Mouse (Mus musculus): ENCODE measurements around the gene Zfp609. TPM values are rescaled to one million over a fixed set of nuclear protein-coding genes. Genes with fewer than 3 reads are reported as not detected.

Gene Zfp609
- total and polyA plus RNA-seq, 2 experiments = 2.8 to 4.4 TPM

DNA sequence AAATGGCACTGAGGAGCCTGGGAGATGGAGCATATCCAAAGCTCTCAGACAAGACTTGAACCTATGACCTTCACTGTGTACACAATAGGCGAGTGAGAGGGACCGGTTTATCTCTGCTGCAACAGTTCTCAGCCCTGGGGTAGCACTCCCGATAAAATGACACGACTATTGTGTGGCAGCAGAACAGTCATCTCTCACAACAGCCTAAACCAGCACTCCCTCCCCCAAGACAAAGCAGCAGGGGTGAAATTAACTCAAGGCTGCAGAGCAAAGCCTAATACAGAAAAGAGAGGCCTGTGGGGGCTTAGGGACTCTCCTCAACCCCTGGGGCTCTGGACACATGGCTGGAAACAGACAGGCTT, 1.2 kb downstream of the Zfp609 start:
- peak; percentile 61 for DNase-seq (ENCODE audit: extremely low read depth, low read depth, low spot score)
- peaks cover 29% of the 10 kb centered on the region for H3K4me1 ChIP-seq (ENCODE audit: control insufficient read depth, insufficient read depth, low read length)
- 3% methylated on average over 4 of the region's 4 CpGs for WGBS

DNA sequence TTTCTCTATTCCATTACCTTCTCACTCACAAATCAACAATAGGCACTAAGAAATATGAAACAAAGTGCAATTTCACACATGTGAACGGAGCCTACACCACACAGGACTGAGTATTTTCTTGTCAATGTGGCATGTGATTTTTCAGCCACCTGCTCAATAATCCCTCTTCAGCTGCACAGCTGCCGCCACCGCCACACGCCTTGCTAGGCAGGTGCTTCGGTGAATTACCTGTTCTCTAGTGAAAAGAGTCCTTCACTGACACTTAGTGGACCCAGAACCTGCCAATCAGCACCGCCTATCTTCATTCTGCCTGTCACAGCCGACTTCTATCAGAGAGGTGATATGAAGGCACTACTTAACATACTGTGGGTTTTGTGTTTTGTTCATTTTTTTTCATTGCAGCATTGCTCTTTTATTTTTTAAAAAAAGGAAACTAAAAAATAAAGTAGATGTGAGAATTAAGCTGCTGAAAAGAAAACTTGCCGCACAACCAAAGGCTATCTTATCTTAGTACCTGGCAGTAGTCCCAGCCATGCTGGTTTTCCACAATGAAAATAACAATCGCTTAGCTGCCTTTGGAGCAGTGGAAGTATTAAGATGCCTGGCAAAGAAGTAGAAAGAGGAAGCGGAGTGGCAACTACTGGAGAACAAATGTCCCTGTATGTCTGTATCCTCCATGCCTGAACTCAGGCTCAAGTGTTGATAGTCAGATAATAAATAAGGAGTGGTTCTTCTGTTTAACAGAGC, 3.5 kb downstream of the Zfp609 start:
- peak; percentile 43 for DNase-seq (ENCODE audit: extremely low read depth, low read depth, low spot score)
- Histone ChIP-seq H3K79me2 (ENCODE audit: control insufficient read depth, insufficient read depth, low read length) (peaks cover 13% of the 10 kb centered on the region), H3K4me3 (ENCODE audit: insufficient read depth, low read depth, low read length) (no peak overlapping the region), H3K27me3 (ENCODE audit: control insufficient read depth, insufficient read depth, low read length) (no peaks in the 10 kb centered on the region), H3K9ac (ENCODE audit: low read depth, low read length) (no peak overlapping the region), H3K36me3 (ENCODE audit: control insufficient read depth, insufficient read depth, low read length) (no peaks in the 10 kb centered on the region), H3K4me1 (ENCODE audit: control insufficient read depth, insufficient read depth, low read length) (peaks cover 30% of the 10 kb centered on the region), H3K27ac (replicated peaks; ENCODE audit: insufficient read depth, low read depth, low read length) (peak overlapping the region; percentile 20; the same call in 1 of the 2 replicates)
- no peak for TF ChIP-seq POLR2A (IDR thresholded peaks at IDR 0.05; ENCODE audit: extremely low read depth, insufficient read depth, low read length)
- TF ChIP-seq CTCF (IDR thresholded peaks at IDR 0.05; ENCODE audit: low read depth, low read length) = no peak
- 40% methylated on average over 10 of the region's 10 CpGs for WGBS

More for the DNA sequence above, 1.2 kb downstream of the Zfp609 start:
- peak overlapping the region; percentile 32 for H3K4me3 ChIP-seq (ENCODE audit: insufficient read depth, low read depth, low read length)
- TF ChIP-seq POLR2A (IDR thresholded peaks at IDR 0.05; ENCODE audit: extremely low read depth, insufficient read depth, low read length) = no peak
- no peak for TF ChIP-seq CTCF (IDR thresholded peaks at IDR 0.05; ENCODE audit: low read depth, low read length)
- no peaks in the 10 kb centered on the region for H3K27me3 ChIP-seq (ENCODE audit: control insufficient read depth, insufficient read depth, low read length)
- H3K36me3 ChIP-seq (ENCODE audit: control insufficient read depth, insufficient read depth, low read length) = no peaks in the 10 kb centered on the region
- H3K79me2 ChIP-seq (ENCODE audit: control insufficient read depth, insufficient read depth, low read length) = peaks cover 12% of the 10 kb centered on the region
- peak overlapping the region; percentile 64 for H3K9ac ChIP-seq (ENCODE audit: low read depth, low read length)
- peak overlapping the region; percentile 90 for H3K27ac ChIP-seq (replicated peaks; ENCODE audit: insufficient read depth, low read depth, low read length)

DNA sequence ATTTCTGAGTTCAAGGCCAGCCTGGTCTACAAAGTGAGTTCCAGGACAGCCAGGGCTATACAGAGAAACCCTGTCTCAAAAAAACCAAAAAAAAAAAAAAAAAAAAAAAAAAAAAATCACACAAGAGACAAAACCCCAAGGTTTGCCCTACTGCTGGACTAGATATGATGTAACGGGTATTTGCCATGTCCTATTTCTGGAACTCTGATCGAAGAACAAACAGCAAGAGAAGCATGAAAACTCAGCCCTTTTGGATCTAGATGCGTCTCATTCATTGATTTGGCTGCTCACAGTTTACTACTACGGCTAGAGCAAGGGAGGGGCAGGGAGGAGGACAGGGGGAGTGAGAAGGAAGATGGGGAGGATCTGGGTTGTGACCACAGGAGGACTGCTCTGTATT, 5.4 kb downstream of the Zfp609 start:
- TF ChIP-seq POLR2A (IDR thresholded peaks at IDR 0.05; ENCODE audit: extremely low read depth, insufficient read depth, low read length) (no peak), CTCF (IDR thresholded peaks at IDR 0.05; ENCODE audit: low read depth, low read length) (no peak)
- H3K27me3 ChIP-seq (ENCODE audit: control insufficient read depth, insufficient read depth, low read length) = no peaks in the 10 kb centered on the region
- H3K79me2 ChIP-seq (ENCODE audit: control insufficient read depth, insufficient read depth, low read length) = peaks cover 22% of the 10 kb centered on the region
- peak; percentile 92 for DNase-seq (ENCODE audit: extremely low read depth, low read depth, low spot score)
- H3K4me3 ChIP-seq (ENCODE audit: insufficient read depth, low read depth, low read length) = no peak overlapping the region
- H3K9ac ChIP-seq (ENCODE audit: low read depth, low read length) = 0 out of 2 replicates have a peak overlapping the region, but pooled peaks have one; percentile 8
- H3K27ac ChIP-seq (replicated peaks; ENCODE audit: insufficient read depth, low read depth, low read length) = peak overlapping the region; percentile 84
- WGBS = 24% methylated on average over 4 of the region's 4 CpGs
- H3K36me3 ChIP-seq (ENCODE audit: control insufficient read depth, insufficient read depth, low read length) = no peaks in the 10 kb centered on the region
- peaks cover 27% of the 10 kb centered on the region for H3K4me1 ChIP-seq (ENCODE audit: control insufficient read depth, insufficient read depth, low read length)

DNA sequence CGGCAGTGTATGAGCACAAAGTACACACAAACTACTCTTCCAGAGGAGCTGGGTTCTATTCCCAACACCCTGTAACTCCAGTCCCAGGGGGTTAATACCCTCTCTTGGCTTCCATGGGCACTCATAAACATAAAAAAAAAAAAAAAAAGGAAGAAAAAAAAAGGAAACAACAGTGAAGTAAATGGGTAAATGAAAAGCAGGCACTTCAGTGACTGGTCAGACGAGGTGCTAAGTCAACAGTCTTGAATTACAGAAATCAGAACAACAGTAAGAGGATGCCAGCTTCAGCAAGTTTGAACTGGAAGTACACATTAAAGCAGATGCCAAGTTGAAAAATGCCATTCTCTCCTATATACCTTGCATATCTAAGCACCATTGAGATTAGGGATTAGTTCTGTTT, 7.1 kb downstream of the Zfp609 start:
- Histone ChIP-seq H3K27me3 (ENCODE audit: control insufficient read depth, insufficient read depth, low read length) (no peaks in the 10 kb centered on the region), H3K36me3 (ENCODE audit: control insufficient read depth, insufficient read depth, low read length) (no peaks in the 10 kb centered on the region), H3K27ac (replicated peaks; ENCODE audit: insufficient read depth, low read depth, low read length) (no peak overlapping the region), H3K79me2 (ENCODE audit: control insufficient read depth, insufficient read depth, low read length) (peaks cover 28% of the 10 kb centered on the region), H3K9ac (ENCODE audit: low read depth, low read length) (no peak overlapping the region), H3K4me1 (ENCODE audit: control insufficient read depth, insufficient read depth, low read length) (peaks cover 20% of the 10 kb centered on the region), H3K4me3 (ENCODE audit: insufficient read depth, low read depth, low read length) (no peak overlapping the region)
- DNase-seq (ENCODE audit: extremely low read depth, low read depth, low spot score) = peak; percentile 30
- TF ChIP-seq CTCF (IDR thresholded peaks at IDR 0.05; ENCODE audit: low read depth, low read length) (no peak), POLR2A (IDR thresholded peaks at IDR 0.05; ENCODE audit: extremely low read depth, insufficient read depth, low read length) (no peak)
- WGBS = 31% methylated on average over 2 of the region's 2 CpGs

- no peak for DNase-seq (ENCODE audit: extremely low read depth, low read depth, low spot score)
- 100% methylated on average over 2 of the region's 2 CpGs for WGBS
Measured at GRCm38 (mm10) chr9:65818402-65818801, 9.0 kb downstream of the Zfp609 start.

DNA sequence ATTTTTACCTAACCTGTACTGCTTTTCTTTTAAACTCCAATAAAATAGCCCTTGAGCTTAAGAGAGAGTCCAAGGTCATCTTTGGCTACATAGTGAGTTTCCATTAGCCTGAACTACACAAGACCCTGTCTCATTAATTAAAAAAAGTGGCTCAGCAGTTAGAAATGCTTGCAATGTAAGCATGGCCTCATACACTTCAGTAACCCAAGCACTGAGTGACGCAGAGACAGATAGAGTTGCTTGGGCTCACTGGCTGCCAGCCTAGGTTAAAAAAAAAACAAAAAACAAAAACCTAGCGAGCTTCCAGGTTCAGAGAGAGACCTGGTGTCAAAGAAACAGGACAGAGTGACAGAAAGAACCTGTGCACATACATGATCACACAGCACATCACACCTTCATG, 14.5 kb downstream of the Zfp609 start:
- no peak overlapping the region for H3K27ac ChIP-seq (replicated peaks; ENCODE audit: insufficient read depth, low read depth, low read length)
- DNase-seq (ENCODE audit: extremely low read depth, low read depth, low spot score) = peak; percentile 54
- peaks cover 7% of the 10 kb centered on the region for H3K4me1 ChIP-seq (ENCODE audit: control insufficient read depth, insufficient read depth, low read length)
- no peak overlapping the region for H3K9ac ChIP-seq (ENCODE audit: low read depth, low read length)
- no peaks in the 10 kb centered on the region for H3K36me3 ChIP-seq (ENCODE audit: control insufficient read depth, insufficient read depth, low read length)
- peaks cover 45% of the 10 kb centered on the region; the same call in 1 of the 2 replicates for H3K79me2 ChIP-seq (ENCODE audit: control insufficient read depth, insufficient read depth, low read length)
- no peak for TF ChIP-seq POLR2A (IDR thresholded peaks at IDR 0.05; ENCODE audit: extremely low read depth, insufficient read depth, low read length)
- no peak for TF ChIP-seq CTCF (IDR thresholded peaks at IDR 0.05; ENCODE audit: low read depth, low read length)
- H3K4me3 ChIP-seq (ENCODE audit: insufficient read depth, low read depth, low read length) = no peak overlapping the region
- H3K27me3 ChIP-seq (ENCODE audit: control insufficient read depth, insufficient read depth, low read length) = no peaks in the 10 kb centered on the region
- WGBS = 15% methylated on average over 2 of the region's 2 CpGs

More at GRCm38 (mm10) chr9:65818402-65818801, 9.0 kb downstream of the Zfp609 start:
- Histone ChIP-seq H3K27ac (replicated peaks; ENCODE audit: insufficient read depth, low read depth, low read length) (no peak overlapping the region), H3K79me2 (ENCODE audit: control insufficient read depth, insufficient read depth, low read length) (peaks cover 35% of the 10 kb centered on the region), H3K9ac (ENCODE audit: low read depth, low read length) (no peak overlapping the region), H3K4me1 (ENCODE audit: control insufficient read depth, insufficient read depth, low read length) (peaks cover 11% of the 10 kb centered on the region), H3K36me3 (ENCODE audit: control insufficient read depth, insufficient read depth, low read length) (no peaks in the 10 kb centered on the region), H3K27me3 (ENCODE audit: control insufficient read depth, insufficient read depth, low read length) (no peaks in the 10 kb centered on the region), H3K4me3 (ENCODE audit: insufficient read depth, low read depth, low read length) (no peak overlapping the region)
- TF ChIP-seq POLR2A (IDR thresholded peaks at IDR 0.05; ENCODE audit: extremely low read depth, insufficient read depth, low read length) (no peak), CTCF (IDR thresholded peaks at IDR 0.05; ENCODE audit: low read depth, low read length) (no peak)
